Mouse (Mus musculus) induced T-regulatory cell, adult 2 months (primary cell): ENCODE data around the gene Rgs6.

Experiments used
- DNase-seq: peaks from one replicate; pipeline ENCODE4 v3.0.0-alpha.2; 2012; ENCODE audit warnings: low read depth

Gene Rgs6

GRCm38 (mm10) chr12:83092001-83092400, 503.9 kb downstream of the Rgs6 start:
- no peak for DNase-seq

DNA sequence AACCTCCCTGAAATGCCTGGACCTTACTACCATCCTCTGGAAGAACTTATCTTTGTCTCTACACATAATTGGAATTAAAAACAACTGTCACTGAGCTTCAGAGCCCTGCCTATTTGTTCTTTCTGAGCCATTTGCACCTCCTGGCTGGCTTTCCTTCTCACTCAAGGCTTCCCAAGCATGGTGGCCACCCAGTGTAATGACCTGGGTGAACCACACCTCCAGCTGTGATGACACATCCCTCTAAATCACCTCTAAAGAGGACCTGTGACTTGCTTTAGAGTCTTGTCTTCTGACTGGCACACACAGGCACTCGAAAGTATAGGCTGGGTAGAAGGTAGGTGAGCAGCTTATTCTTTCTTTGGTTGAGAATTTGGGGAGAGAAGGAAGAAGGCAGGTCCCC, 509.7 kb downstream of the Rgs6 start:
- DNase-seq: no peak

DNA sequence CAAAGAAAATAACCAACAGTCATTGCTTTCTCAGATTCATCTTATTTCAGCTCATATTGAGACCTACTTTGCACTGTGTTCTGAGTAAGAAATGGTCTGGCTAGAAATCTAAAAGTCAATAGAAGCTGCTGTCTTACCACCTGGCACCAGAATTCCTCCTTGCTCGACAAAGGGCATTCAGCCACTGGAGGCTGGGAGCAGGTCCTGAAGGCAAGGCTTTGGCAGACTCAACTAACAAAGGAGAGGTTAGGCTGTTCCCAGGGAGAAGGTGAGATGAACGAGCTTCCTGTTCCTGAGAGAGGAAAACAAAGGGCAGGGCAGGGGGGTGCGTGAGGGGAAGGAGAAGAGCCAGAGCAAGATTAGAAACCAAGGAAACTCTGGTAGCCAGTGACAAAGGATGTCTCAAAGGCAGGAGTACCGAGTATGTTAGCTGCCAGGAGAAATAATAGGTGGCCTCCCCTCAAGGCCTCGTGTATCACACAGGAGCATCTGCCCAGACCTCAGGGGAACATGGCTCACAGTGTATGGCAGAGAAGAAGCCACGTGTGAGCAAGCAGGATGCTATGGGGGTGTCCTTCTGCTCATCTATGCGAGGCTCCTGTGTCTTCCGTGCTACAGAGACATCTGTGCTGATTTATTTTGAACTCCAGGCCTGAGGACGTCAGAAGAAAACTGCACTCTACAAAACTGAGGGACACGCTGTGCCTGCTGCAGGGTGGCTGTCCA, 510.7 kb downstream of the Rgs6 start:
- DNase-seq: no peak

DNA sequence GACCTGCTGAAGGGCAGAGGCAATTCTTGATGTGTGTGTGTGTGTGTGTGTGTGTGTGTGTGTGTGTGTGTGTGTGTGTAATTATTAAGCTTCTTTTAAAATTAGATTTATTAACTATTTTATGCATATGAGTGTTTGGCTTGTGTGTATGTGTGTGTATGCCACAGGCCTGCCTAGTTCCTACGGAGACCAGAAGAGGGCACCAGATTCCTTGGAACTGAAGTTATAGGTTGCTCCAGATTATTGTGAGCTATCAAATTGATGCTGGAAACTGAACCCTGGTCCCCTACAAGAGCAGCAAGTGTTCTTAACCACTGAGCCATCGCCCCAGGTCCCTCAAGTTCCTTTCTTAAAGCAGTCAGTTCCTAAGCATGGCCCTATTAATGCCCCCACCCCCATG, 511.8 kb downstream of the Rgs6 start:
- DNase-seq: no peak

DNA sequence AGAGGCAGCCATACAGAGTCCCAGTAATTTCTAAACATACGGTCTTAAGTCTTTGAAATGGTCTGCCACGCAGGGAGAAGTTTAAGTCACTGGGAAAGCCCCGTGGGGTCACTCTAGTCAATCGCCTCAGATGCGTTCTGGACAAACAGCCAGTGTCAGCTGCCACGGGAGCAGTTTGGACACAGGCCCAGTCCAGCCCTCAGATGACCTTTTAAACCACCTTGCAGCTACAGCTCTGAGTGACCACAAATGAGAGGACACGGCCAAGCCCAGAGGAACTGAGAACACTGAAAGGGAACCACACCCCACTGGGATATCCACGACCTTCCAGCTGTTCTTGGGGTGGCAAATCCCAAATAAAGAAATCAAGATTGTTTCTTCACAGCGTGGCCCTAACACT, 512.3 kb downstream of the Rgs6 start:
- no peak for DNase-seq

GRCm38 (mm10) chr12:83100848-83101247, 512.8 kb downstream of the Rgs6 start:
- no peak for DNase-seq

DNA sequence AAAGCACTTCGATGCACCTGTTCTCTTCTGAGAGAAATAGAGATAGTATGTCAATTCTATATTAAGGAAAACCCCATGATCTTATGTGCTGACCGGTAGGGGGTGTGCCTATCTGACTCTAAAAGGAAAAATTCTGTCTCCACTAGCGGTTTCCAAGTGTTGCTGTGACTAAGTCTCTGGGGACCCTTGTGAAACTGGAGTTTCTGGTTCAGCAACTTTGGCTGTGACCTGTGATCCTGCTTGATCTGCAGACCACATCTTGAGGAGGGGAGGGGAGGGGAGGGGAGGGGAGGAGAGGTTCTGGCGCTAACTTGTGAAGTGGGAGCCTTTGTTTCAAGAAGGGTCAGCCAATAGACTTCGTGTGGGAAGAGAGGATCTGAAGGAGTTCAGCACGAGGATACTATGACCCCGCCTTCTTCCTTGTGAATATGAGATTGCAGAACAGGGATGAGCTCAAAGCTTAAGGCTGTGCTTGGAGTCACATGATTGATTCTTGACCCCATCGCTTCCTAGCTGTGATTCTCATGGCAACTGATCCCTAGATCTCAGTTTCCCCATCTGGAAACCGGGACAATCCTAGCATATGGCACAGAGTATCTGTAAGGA, 517.5 kb downstream of the Rgs6 start:
- DNase-seq: no peak

- no peak for DNase-seq
Measured at GRCm38 (mm10) chr12:83106120-83106517, 518.0 kb downstream of the Rgs6 start.

- no peak for DNase-seq
Measured at GRCm38 (mm10) chr12:83109486-83109885, 521.4 kb downstream of the Rgs6 start.

- DNase-seq: no peak
Measured at GRCm38 (mm10) chr12:83109891-83110630, 522.0 kb downstream of the Rgs6 start.

DNA sequence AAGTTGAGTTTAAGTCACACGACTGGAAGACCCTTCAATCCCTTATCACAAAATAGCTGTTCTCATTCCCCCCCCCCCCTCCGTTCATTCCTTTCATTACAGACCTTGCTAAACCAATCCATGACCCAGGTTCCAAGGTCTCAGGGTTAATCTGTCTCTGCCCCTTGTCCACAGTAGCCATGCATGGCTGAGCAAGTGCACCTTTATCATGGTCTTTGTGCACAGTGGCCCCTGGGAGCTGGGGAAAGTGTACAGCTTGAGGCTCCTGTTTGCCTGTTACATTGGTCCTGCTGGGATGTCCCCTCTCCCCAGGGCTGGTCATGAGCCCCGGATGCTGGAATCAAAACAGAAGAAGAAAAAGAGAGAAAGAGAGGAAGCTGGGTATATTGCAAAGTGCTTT, 522.6 kb downstream of the Rgs6 start:
- DNase-seq: no peak

- DNase-seq: no peak
Measured at GRCm38 (mm10) chr12:83112283-83112682, 524.2 kb downstream of the Rgs6 start.

DNA sequence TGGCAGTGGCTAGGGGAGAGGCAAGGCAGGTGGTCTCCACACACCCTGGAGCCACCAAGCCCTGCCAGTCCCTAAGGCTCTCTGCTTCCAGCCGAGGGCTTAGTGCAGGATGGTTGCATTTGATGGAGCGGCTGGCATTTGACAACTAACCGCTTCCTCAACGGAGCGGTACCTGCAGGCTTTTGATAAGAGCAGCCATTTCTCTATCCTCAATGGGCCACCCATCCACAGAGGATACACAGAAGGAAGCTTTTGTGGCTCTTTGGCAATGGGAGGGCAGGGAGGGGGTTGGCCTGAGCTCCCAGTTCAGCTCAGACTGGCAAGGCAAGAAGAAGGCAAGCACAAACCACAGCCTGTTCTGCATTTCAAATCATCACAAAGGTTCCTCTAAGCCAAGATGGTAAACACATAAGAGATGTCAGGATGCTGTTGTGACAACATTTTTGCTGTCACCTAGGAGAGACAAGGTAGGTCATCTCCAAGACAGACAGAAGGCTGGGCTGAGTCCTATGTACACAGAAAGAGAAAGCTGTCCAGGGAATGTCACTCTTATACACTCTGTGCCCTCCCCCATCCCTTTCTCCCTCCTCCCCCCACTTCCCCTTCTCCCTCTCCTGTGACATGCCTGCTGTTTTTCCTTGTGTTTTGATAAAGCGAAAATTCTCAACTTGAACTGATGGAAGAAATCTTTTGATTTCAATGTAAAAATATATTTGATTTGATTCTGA, 525.0 kb downstream of the Rgs6 start:
- no peak for DNase-seq

DNA sequence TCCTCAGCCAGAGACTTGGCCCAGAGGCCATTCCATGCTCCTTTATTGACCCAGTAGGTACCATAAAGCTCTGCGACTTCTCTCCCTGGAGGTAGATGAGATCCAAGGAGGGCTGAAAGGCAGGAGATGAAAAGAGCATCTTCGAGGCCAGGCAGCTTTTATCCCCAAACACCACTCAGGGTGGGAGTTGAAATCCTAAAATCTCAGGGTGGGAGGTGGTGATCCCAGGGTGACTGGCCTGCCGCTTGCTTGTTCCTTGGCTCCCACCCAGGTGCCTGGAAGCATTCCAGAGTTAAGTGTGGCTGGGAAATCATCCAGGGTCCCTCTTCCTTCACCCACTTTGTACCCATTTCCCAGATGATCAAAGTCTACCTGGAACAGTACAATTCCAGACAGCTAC, 525.9 kb downstream of the Rgs6 start:
- DNase-seq: no peak

DNA sequence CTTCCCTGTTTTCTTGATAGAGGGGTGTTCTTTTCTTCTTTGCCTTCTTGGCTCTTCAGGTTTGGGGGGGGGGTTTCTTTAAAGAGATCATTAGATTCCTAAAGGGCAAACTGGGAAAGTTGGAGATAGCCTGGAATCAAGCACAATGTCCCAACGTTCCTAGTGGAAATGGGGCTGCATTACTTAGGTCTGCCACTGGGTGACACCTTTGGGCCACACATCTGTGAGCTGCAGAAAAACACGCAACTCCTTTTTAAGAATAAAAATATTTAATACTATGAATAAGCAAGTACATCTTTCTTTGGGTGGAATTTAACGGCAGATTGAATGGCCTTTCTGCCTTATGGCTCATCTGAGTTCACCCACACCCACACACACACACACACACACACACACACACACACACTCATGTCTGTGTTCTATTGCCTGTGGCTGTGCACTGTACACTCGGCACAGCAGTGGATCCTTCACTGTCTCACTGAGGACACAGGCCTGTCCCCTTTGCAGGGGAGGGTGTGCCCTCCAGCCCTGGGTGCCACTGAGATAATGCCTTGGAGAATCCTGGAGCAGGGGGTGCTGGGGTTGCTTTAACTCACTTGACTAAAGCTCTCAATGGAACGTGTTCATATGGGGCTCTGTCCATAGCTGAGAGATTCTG, 526.4 kb downstream of the Rgs6 start:
- peak; percentile 19 for DNase-seq

- DNase-seq: no peak
Measured at GRCm38 (mm10) chr12:83124111-83124510, 536.0 kb downstream of the Rgs6 start.

GRCm38 (mm10) chr12:83125284-83125683, 537.2 kb downstream of the Rgs6 start:
- DNase-seq: no peak

- no peak for DNase-seq
Measured at GRCm38 (mm10) chr12:83126923-83127322, 538.8 kb downstream of the Rgs6 start.

DNA sequence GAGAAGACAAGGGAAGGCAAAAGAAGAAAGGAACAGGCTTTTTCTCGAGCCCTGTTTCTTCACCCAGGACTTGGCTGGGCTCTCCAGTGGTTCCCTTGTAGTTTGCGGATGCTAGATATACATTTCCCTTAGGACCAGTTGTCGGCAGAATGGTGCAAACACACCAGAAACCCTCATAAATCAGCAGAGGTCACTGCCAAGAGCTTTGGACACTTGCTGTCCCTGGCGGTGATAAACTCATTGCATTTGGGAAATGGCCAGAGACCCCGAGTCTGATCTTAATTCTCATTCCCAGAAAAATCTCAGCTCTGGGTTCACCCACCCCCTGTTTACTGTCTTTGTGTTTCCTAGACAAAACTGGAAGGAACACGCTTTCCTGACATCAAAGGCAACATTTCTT, 539.9 kb downstream of the Rgs6 start:
- DNase-seq: no peak

- no peak for DNase-seq
Measured at GRCm38 (mm10) chr12:83128606-83129005, 540.5 kb downstream of the Rgs6 start.

GRCm38 (mm10) chr12:83131405-83131804, 543.3 kb downstream of the Rgs6 start:
- DNase-seq: no peak

GRCm38 (mm10) chr12:83133827-83134226, 545.7 kb downstream of the Rgs6 start:
- no peak for DNase-seq
